Comparison of ENCODE assay signal across 9 mouse cellular contexts in the genomic region with DNA sequence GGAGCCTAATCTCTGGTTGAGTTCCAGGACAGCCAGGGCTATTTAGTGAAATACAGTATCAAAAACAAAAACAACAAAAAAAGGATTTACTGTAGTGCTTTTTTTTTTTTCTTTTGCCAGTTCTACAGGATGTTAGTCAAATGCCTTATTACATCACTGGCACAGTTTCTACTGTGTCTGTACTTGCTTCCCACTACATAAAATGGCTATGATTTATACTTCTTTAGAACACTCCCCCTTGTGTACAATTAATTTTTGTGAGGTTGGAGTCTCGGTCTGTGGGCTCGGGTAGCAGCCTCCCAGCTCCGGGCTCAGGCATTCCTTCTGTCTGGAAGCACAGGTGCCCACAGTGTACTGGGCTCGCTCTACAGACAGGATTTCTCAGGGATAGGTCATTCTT. TPM values are rescaled to one million over a fixed set of nuclear protein-coding genes. Genes with fewer than 3 reads are reported as not detected.
DNase-seq lines count a peak whose midpoint lies in the region; ATAC-seq and TF ChIP-seq lines count a peak whose summit lies in the region.
"Had no signal": no experiment of that assay in that cellular context is flagged by ENCODE, and none has a peak within 500 bp of the region (broad histone marks: within the 10 kb centered on the region; RNA-seq: fewer than 3 reads in every experiment).

No protein-coding gene starts in this region.

- TF ChIP-seq POLR2A in kidney, adult 2 months (IDR thresholded peaks at IDR 0.05; ENCODE audit: low read depth, low read length) = no peak

- H3K4me3 ChIP-seq in kidney, adult 2 months (ENCODE audit: insufficient read depth, low read depth, low read length) = no peak overlapping the region
- H3K4me3 ChIP-seq in hindbrain, embryonic 14.5 days (replicated peaks; ENCODE audit: low read length) = peak overlapping the region; percentile 87
- peak overlapping the region; percentile 99; the same call in 1 of the 2 replicates for H3K4me3 ChIP-seq in midbrain, postnatal 0 days (ENCODE audit: low read depth, low read length)

- H3K9ac ChIP-seq in hindbrain, embryonic 14.5 days = peak overlapping the region; percentile 66; the same call in 1 of the 2 replicates
- H3K9ac ChIP-seq in midbrain, postnatal 0 days (replicated peaks; ENCODE audit: low read length, poor library complexity, severe bottlenecking) = no peak overlapping the region

- peak; percentile 22 for DNase-seq in kidney, postnatal 10 days
- no peak for DNase-seq in kidney, adult 2 months
- DNase-seq in T-cell, adult 2 months (ENCODE audit: low spot score) = peak; percentile 22
- peak; percentile 29 for DNase-seq in hindbrain, embryonic 14.5 days (ENCODE audit: low spot score)
- peak; percentile 9 for DNase-seq in midbrain, postnatal 0 days (ENCODE audit: low spot score)
- DNase-seq in urinary bladder, postnatal 14 days (ENCODE audit: low spot score) = no peak
- no peak for DNase-seq in embryo, embryonic 10 days (ENCODE audit: low spot score)
- DNase-seq in right cerebral cortex, adult 2 months (ENCODE audit: low spot score in 2 of 2) = no peak

- no peak for TF ChIP-seq CTCF in kidney, adult 2 months (conservative IDR thresholded peaks at IDR 0.05; ENCODE audit: insufficient read depth, insufficient read length, low read depth, low read length)
- no peak for TF ChIP-seq CTCF in midbrain, postnatal 0 days (IDR thresholded peaks at IDR 0.05)

- no peaks in the 10 kb centered on the region for H3K9me3 ChIP-seq in hindbrain, embryonic 14.5 days (ENCODE audit: control insufficient read depth, low read length)
- no peaks in the 10 kb centered on the region for H3K9me3 ChIP-seq in midbrain, postnatal 0 days (ENCODE audit: low read length)

- no peaks in the 10 kb centered on the region for H3K36me3 ChIP-seq in kidney, adult 2 months (ENCODE audit: control insufficient read depth, insufficient read depth, low read length)
- no peaks in the 10 kb centered on the region for H3K36me3 ChIP-seq in hindbrain, embryonic 14.5 days (replicated peaks; ENCODE audit: control insufficient read depth, insufficient read depth)
- no peaks in the 10 kb centered on the region for H3K36me3 ChIP-seq in midbrain, postnatal 0 days (ENCODE audit: insufficient read depth, low read length)

- H3K4me2 ChIP-seq in hindbrain, embryonic 14.5 days (replicated peaks) = peak overlapping the region; percentile 69
- H3K4me2 ChIP-seq in midbrain, postnatal 0 days (ENCODE audit: low read depth, low read length, poor library complexity, severe bottlenecking) = peak overlapping the region; percentile 82

- WGBS in kidney, adult 2 months = 4% methylated on average over 4 of the region's 4 CpGs
- WGBS in hindbrain, embryonic 14.5 days = 14% methylated on average over 4 of the region's 4 CpGs
- 10% methylated on average over 4 of the region's 4 CpGs for WGBS in midbrain, postnatal 0 days

- H3K4me1 ChIP-seq in kidney, adult 2 months (ENCODE audit: control insufficient read depth, insufficient read depth, low read length) = peaks cover 4% of the 10 kb centered on the region; the same call in 1 of the 2 replicates
- H3K4me1 ChIP-seq in hindbrain, embryonic 14.5 days (replicated peaks; ENCODE audit: control insufficient read depth, insufficient read depth, low read length) = peaks cover 12% of the 10 kb centered on the region
- H3K4me1 ChIP-seq in midbrain, postnatal 0 days (ENCODE audit: insufficient read depth, low read length) = peaks cover 12% of the 10 kb centered on the region

- no peaks in the 10 kb centered on the region for H3K27me3 ChIP-seq in kidney, adult 2 months (replicated peaks; ENCODE audit: control insufficient read depth, insufficient read depth, low read length)
- peaks cover 6% of the 10 kb centered on the region for H3K27me3 ChIP-seq in hindbrain, embryonic 14.5 days (ENCODE audit: control insufficient read depth, insufficient read depth, low read length)
- no peaks in the 10 kb centered on the region for H3K27me3 ChIP-seq in midbrain, postnatal 0 days (ENCODE audit: insufficient read depth, low read length)

- no peak overlapping the region for H3K27ac ChIP-seq in kidney, adult 2 months (ENCODE audit: insufficient read depth, low read depth, low read length)
- H3K27ac ChIP-seq in hindbrain, embryonic 14.5 days = no peak overlapping the region
- H3K27ac ChIP-seq in midbrain, postnatal 0 days (ENCODE audit: low read depth, low read length) = no peak overlapping the region

- no peak for ATAC-seq in hindbrain, embryonic 14.5 days (ENCODE audit: low FRiP score)
- ATAC-seq in midbrain, postnatal 0 days (ENCODE audit: low FRiP score) = no peak

RNA-seq across cellular contexts. Expression of gene Wdr20, which starts 1.1 kb away (rescaled TPM):
- 24.0 and 24.5 TPM in 2 replicates for polyA plus RNA-seq in kidney, adult 2 months (2012; rRNA removed)
- 21.8 and 26.6 TPM in 2 replicates for polyA plus RNA-seq in hindbrain, embryonic 14.5 days (2014; fragmentation: Nextera tagmentation; extraction: Ambion mirVana)
- total RNA-seq in midbrain, postnatal 0 days (2014; rRNA removed) = 33.8 and 38.7 TPM in 2 replicates
- 16.0 and 16.2 TPM in 2 replicates for polyA plus RNA-seq in midbrain, postnatal 0 days (2015; fragmentation: Nextera tagmentation; extraction: Ambion mirVana)

RNA-seq across cellular contexts. Expression of gene Hsp90aa1, which starts 34.1 kb away (rescaled TPM):
- polyA plus RNA-seq in kidney, adult 2 months (2012; rRNA removed) = 95.6 and 115 TPM in 2 replicates
- 1,388 and 1,430 TPM in 2 replicates for polyA plus RNA-seq in hindbrain, embryonic 14.5 days (2014; fragmentation: Nextera tagmentation; extraction: Ambion mirVana)
- total RNA-seq in midbrain, postnatal 0 days (2014; rRNA removed) = 567 and 693 TPM in 2 replicates
- 1,476 and 1,620 TPM in 2 replicates for polyA plus RNA-seq in midbrain, postnatal 0 days (2015; fragmentation: Nextera tagmentation; extraction: Ambion mirVana)

RNA-seq across cellular contexts. Expression of gene 1700001K19Rik, which starts 54.2 kb away (rescaled TPM):
- not detected in 2 replicates for polyA plus RNA-seq in kidney, adult 2 months (2012; rRNA removed)
- 0.28 and 0.37 TPM in 2 replicates for polyA plus RNA-seq in hindbrain, embryonic 14.5 days (2014; fragmentation: Nextera tagmentation; extraction: Ambion mirVana)
- not detected in 2 replicates for total RNA-seq in midbrain, postnatal 0 days (2014; rRNA removed)
- polyA plus RNA-seq in midbrain, postnatal 0 days (2015; fragmentation: Nextera tagmentation; extraction: Ambion mirVana) = 0.17 TPM in 1 of 2 replicates, not detected in the other
- polyA plus RNA-seq: cerebellum, adult 2 months had no signal

Comparison
In these comparisons a context has a peak if more than half of its experiments do, and no peak if none do; other contexts are left out.
1. DNase-seq: peak in kidney, postnatal 10 days (single experiment), T-cell, adult 2 months (single experiment), hindbrain, embryonic 14.5 days (single experiment) and midbrain, postnatal 0 days (single experiment); none in kidney, adult 2 months (single experiment), urinary bladder, postnatal 14 days (single experiment), embryo, embryonic 10 days (single experiment) and right cerebral cortex, adult 2 months (0 of 2).
2. RNA of gene Hsp90aa1, which starts 34.1 kb away (polyA plus RNA-seq): 1,476 to 1,620 TPM in midbrain, postnatal 0 days and 1,388 to 1,430 TPM in hindbrain, embryonic 14.5 days; 95.6 to 115 TPM in kidney, adult 2 months; every median in the first group is over 10 times any median in the second.